Mouse (Mus musculus) layer of hippocampus, adult 9-10 months (tissue): Measurements from ENCODE around the gene Gm49387.

ENCODE experiments used
- DNase-seq: peaks from one replicate; pipeline ENCODE4 v3.0.0; 2022; ENCODE audit warnings: low spot score

The Gm49387 gene

DNA sequence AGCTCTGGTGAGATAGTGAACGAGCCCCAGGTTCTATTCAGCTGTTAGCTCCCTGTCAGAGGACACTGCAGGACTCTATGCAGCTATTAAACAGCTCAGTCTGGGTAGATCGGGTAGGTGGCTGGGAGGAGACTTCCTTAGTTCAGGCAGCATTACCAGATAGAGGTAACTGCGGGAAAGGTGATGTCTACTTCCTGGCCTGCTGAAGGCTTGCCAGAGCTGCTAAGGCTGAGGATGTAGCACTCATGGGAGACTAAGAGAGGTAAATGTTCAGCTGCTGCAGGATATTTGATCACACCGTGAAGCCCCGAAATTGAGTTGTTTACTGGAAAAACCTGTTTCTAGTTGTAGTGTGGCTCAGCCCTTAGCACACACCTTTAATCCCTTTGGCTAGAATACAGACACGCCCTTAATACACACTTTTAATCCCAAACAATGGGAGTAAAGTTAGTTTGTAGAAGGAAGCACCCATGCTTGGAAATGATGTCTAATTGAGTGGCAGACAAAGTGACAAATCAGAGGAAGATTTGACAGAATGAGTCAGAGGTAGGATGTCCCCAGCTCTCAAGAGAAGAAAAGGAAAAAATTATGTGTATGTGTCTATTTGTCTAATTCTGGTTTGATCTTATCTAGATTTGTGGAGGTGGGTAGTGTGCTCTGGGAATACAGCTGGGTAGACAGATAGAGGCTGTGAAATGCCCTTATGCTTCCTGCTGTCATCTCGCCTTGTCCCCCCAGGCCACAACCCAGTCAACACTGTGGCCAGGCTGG, 115.5 kb downstream of the Gm49387 start:
- DNase-seq, result no peak

DNA sequence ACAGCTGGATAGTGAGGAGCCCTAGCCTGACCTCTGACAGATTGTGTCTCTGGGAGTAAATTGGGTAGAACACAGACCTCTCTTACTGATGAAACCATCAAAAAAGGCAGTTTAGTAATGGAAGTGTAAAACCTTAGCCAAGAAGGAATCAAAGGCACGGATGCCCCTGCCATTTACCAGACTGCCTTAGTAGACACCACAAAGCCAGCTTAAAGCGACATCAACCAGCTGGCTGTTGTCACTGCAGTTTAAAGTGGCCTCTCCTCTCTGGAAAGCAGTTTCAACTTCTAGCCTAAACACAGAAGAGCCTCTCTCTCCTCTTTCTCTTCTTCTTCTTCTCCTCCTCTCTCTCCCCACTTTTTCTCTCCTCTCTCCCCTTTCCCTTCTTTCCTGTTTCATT, 119.4 kb downstream of the Gm49387 start:
- no peak for DNase-seq

DNA sequence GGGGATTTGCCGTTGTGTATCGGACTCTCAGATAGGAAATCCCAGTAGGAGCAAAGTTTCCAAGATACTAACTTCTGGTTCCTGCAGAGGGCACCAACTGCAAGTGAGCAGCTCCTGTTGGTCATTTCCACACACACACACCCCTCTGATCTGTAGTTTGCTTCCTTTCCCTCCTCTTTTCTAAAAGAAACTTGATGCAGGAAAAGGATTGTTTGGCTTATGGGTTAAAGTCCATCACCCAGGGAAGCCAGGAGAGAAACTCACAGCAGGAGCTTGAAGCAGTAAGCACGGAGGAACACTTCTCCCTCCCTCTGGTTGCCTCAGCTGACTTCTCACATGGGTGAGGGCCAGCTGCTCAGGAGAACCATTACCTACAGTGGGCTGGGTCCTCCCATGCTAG, 121.5 kb downstream of the Gm49387 start:
- DNase-seq, result no peak

DNA sequence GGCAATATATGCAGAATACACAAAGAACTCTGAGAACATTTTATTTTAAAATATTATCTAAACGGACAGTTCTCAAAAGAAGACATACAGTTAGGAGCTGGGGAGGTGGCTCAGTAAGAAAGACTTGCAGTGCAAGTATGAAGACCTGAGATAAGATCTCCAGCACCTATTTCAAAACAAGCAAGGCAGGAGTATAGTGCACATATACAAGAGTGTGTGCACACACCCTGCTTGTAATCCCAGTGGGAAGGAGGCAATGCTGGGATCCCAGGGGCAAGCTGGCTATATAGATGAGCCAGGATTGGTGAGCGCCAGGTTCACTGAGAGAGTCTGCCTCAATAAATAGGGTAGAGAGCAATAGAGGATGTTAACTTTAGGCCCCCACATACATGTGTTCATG, 124.8 kb downstream of the Gm49387 start:
- DNase-seq, result no peak

DNA sequence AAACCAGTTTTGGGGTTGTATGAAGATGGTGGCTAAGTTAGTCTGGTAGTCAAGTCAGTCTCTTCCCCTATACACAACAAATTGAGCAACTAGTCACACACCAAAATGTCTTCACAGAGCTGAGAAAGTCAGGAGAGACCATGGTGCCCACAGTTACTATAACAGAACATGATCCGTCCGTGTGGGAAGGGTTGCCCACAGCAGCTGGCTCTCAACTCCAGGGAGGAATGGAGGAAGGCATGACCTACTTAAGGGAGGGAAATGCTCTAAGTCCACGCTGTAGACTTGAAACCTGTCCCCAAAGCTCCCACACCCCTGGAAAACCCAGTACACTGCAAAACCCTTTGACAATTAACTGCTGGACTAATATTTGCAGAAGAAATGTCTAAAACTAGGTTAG, 130.4 kb downstream of the Gm49387 start:
- no peak for DNase-seq

DNA sequence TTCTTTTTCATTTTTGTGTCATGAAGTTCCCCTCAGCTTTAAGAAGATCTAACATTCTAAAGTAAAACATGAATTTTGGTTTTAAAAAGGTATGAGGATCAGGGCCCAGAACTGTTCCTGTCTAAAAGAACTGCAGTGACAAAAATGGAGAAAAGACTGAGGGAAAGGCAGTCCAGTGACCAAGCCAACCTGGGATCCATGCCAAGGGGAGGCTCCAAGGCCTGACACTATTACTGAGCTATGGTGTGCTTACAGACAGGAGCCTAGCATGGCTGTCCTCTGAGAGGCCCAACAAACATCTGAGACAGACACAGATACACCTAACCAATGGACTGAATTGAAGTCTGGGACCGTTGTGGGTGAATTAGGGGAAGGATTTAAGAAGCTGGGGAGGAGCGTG, 130.8 kb downstream of the Gm49387 start:
- no peak for DNase-seq

DNA sequence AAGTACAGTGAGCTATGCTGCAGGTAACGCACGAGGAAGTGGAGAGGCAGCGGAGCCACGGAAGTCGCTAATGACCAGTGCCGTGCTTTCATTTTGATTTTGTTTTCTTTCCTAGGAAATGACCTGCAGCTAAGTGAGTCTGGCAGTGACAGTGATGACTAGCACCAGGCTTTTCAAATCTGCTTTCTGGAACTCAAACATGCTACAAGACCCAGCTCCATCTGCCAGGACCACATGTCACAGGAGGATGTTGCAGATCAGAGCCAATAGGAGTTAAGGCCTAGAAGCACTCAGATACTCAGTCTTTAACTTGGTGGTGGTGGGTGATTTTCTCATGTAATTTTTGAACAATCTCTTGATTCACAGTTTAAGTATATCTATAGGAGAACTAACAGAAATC, 134.2 kb downstream of the Gm49387 start:
- DNase-seq, result peak; percentile 43

DNA sequence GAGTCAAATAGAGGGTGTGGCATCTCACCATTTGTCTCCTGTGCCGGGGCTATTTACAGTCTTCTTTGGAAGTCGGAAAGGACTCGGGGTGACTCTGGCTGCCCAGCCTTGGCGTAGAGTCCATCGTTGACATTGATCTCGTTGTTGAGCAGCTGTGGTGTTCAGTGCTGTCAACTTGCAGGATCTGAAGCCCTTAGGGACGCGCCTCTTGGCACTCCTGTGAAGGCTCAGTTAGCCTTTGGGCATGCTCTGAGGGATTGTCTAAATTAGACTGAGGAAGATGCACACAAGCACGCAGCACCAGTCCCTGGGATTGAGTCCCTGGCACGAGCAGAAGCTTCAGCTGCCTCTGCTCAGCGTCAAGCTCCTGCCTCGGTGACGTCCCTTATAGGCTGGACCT, 137.3 kb downstream of the Gm49387 start:
- DNase-seq, result no peak
